ENCODE assay signal across 9 mouse cellular contexts in the genomic region with DNA sequence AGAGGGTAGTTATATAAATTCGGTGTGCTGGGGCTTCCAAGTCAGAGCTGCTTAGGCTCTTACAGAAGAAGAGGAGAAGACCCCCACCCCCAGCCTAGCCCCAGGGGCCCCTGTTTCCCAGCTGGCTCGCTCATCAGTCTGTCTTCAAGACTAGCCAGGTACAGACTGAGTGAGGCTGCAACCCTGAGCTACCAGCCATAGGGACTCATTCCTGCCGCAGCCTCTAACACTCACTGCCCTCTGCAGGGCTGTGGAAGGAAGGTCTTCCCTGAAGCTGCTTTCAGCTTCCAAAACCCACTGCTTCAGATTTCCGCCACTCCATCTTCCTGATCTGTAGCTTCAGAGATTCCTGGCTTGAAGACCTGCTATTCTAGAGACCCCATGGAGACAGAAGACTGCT. TPM values are rescaled to one million over a fixed set of nuclear protein-coding genes. Genes with fewer than 3 reads are reported as not detected.
DNase-seq lines count a peak whose midpoint lies in the region; ATAC-seq and TF ChIP-seq lines count a peak whose summit lies in the region.
"Had no signal": no experiment of that assay in that cellular context is flagged by ENCODE, and none has a peak within 500 bp of the region (broad histone marks: within the 10 kb centered on the region; RNA-seq: fewer than 3 reads in every experiment).

No protein-coding gene starts in this region.

- H3K27ac ChIP-seq in forebrain, embryonic 11.5 days (ENCODE audit: low read depth, low read length): no peak overlapping the region
- H3K27ac ChIP-seq in forebrain, embryonic 12.5 days: no peak overlapping the region
- no peak overlapping the region for H3K27ac ChIP-seq in lung, embryonic 14.5 days (ENCODE audit: low read depth)
- H3K27ac ChIP-seq in embryonic fibroblast, embryonic 13.5 days (ENCODE audit: insufficient read depth, low read length): no peak overlapping the region
- H3K27ac ChIP-seq in neural tube, embryonic 11.5 days (ENCODE audit: low read depth, low read length): no peak overlapping the region
- H3K27ac ChIP-seq: midbrain, embryonic 12.5 days had no signal

- no peak overlapping the region for H3K4me2 ChIP-seq in forebrain, embryonic 11.5 days (ENCODE audit: low read depth, low read length, severe bottlenecking)
- H3K4me2 ChIP-seq in forebrain, embryonic 12.5 days: no peak overlapping the region
- no peak overlapping the region for H3K4me2 ChIP-seq in lung, embryonic 14.5 days
- H3K4me2 ChIP-seq in neural tube, embryonic 11.5 days (ENCODE audit: low read depth): no peak overlapping the region
- H3K4me2 ChIP-seq: midbrain, embryonic 12.5 days had no signal

- 17% methylated on average over 4 of the region's 4 CpGs for WGBS in forebrain, embryonic 11.5 days
- 29% methylated on average over 4 of the region's 4 CpGs for WGBS in forebrain, embryonic 12.5 days
- WGBS in lung, embryonic 14.5 days: 26% methylated on average over 4 of the region's 4 CpGs
- 23% methylated on average over 4 of the region's 4 CpGs for WGBS in neural tube, embryonic 11.5 days

- H3K27me3 ChIP-seq in forebrain, embryonic 11.5 days (ENCODE audit: control insufficient read depth, insufficient read depth, low read length): no peaks in the 10 kb centered on the region
- no peaks in the 10 kb centered on the region for H3K27me3 ChIP-seq in forebrain, embryonic 12.5 days
- H3K27me3 ChIP-seq in lung, embryonic 14.5 days (ENCODE audit: insufficient read depth, low read length): no peaks in the 10 kb centered on the region
- no peaks in the 10 kb centered on the region for H3K27me3 ChIP-seq in neural tube, embryonic 11.5 days (ENCODE audit: control insufficient read depth, insufficient read depth, low read length)
- H3K27me3 ChIP-seq: midbrain, embryonic 12.5 days had no signal

- no peak for ATAC-seq in forebrain, embryonic 11.5 days (replicated peaks; ENCODE audit: low FRiP score)
- no peak for ATAC-seq in forebrain, embryonic 12.5 days (ENCODE audit: low FRiP score)
- no peak for ATAC-seq in lung, embryonic 14.5 days (ENCODE audit: insufficient read depth)
- no peak for ATAC-seq in neural tube, embryonic 11.5 days (ENCODE audit: insufficient read depth, low FRiP score, low TSS enrichment)

- no peak overlapping the region for H3K4me3 ChIP-seq in forebrain, embryonic 11.5 days (ENCODE audit: low read depth, low read length)
- no peak overlapping the region for H3K4me3 ChIP-seq in forebrain, embryonic 12.5 days (replicated peaks)
- no peak overlapping the region for H3K4me3 ChIP-seq in lung, embryonic 14.5 days (ENCODE audit: low read depth, low read length)
- no peak overlapping the region for H3K4me3 ChIP-seq in embryonic fibroblast, embryonic 13.5 days (ENCODE audit: insufficient read depth, low read length)
- no peak overlapping the region for H3K4me3 ChIP-seq in neural tube, embryonic 11.5 days (ENCODE audit: low read depth, low read length)
- H3K4me3 ChIP-seq: midbrain, embryonic 12.5 days had no signal

- no peak overlapping the region for H3K9ac ChIP-seq in forebrain, embryonic 11.5 days (ENCODE audit: low read length)
- H3K9ac ChIP-seq in forebrain, embryonic 12.5 days: no peak overlapping the region
- H3K9ac ChIP-seq in lung, embryonic 14.5 days: no peak overlapping the region
- H3K9ac ChIP-seq in neural tube, embryonic 11.5 days (ENCODE audit: low read length): no peak overlapping the region
- H3K9ac ChIP-seq: midbrain, embryonic 12.5 days had no signal

- no peaks in the 10 kb centered on the region for H3K36me3 ChIP-seq in forebrain, embryonic 11.5 days (ENCODE audit: control insufficient read depth, insufficient read depth, low read length)
- no peaks in the 10 kb centered on the region for H3K36me3 ChIP-seq in forebrain, embryonic 12.5 days (replicated peaks)
- no peaks in the 10 kb centered on the region for H3K36me3 ChIP-seq in lung, embryonic 14.5 days (ENCODE audit: insufficient read depth)
- no peaks in the 10 kb centered on the region for H3K36me3 ChIP-seq in neural tube, embryonic 11.5 days (ENCODE audit: control insufficient read depth, insufficient read depth, low read length)
- H3K36me3 ChIP-seq: midbrain, embryonic 12.5 days had no signal

- peak; percentile 57 for DNase-seq in forebrain, embryonic 11.5 days (ENCODE audit: low spot score)
- peak; percentile 55 for DNase-seq in lung, embryonic 14.5 days
- no peak for DNase-seq in lung, postnatal 14 days
- DNase-seq in neural tube, embryonic 11.5 days (ENCODE audit: low spot score): peak; percentile 45
- no peak for DNase-seq in left cerebral cortex, adult 9 months (ENCODE audit: low spot score in 2 of 2)
- no peak for DNase-seq in layer of hippocampus, postnatal 14 days (ENCODE audit: low spot score in 2 of 2)

- no peaks in the 10 kb centered on the region for H3K4me1 ChIP-seq in forebrain, embryonic 11.5 days (replicated peaks; ENCODE audit: control insufficient read depth, insufficient read depth, low read length)
- no peaks in the 10 kb centered on the region for H3K4me1 ChIP-seq in forebrain, embryonic 12.5 days
- no peaks in the 10 kb centered on the region for H3K4me1 ChIP-seq in lung, embryonic 14.5 days (ENCODE audit: insufficient read depth)
- no peaks in the 10 kb centered on the region for H3K4me1 ChIP-seq in embryonic fibroblast, embryonic 13.5 days (ENCODE audit: control insufficient read depth, insufficient read depth, low read length)
- no peaks in the 10 kb centered on the region for H3K4me1 ChIP-seq in neural tube, embryonic 11.5 days (ENCODE audit: control insufficient read depth, insufficient read depth, low read length)
- H3K4me1 ChIP-seq: midbrain, embryonic 12.5 days had no signal

- TF ChIP-seq CTCF in lung, embryonic 14.5 days (IDR thresholded peaks at IDR 0.05; ENCODE audit: low read depth): peak; percentile 56
- peak; percentile 16; the same call in 1 of the 2 replicates for TF ChIP-seq CTCF in embryonic fibroblast, embryonic 13.5 days (IDR thresholded peaks at IDR 0.05; ENCODE audit: borderline replicate concordance, insufficient read depth, low read length)

- no peaks in the 10 kb centered on the region for H3K9me3 ChIP-seq in forebrain, embryonic 11.5 days (ENCODE audit: control insufficient read depth, low read length)
- no peaks in the 10 kb centered on the region for H3K9me3 ChIP-seq in forebrain, embryonic 12.5 days
- no peaks in the 10 kb centered on the region for H3K9me3 ChIP-seq in lung, embryonic 14.5 days (ENCODE audit: low read depth, low read length)
- no peaks in the 10 kb centered on the region for H3K9me3 ChIP-seq in neural tube, embryonic 11.5 days (ENCODE audit: control insufficient read depth, low read length)
- H3K9me3 ChIP-seq: midbrain, embryonic 12.5 days had no signal

- TF ChIP-seq POLR2A in embryonic fibroblast, embryonic 13.5 days (IDR thresholded peaks at IDR 0.05; ENCODE audit: low read depth, low read length): no peak

RNA-seq across cellular contexts. Expression of gene Tdrd12, which starts 35.5 kb away (rescaled TPM):
- polyA plus RNA-seq in forebrain, embryonic 11.5 days (2014; fragmentation: Nextera tagmentation; extraction: Ambion mirVana): not detected in 2 replicates
- 0.12 and 0.17 TPM in 2 replicates for polyA plus RNA-seq in forebrain, embryonic 12.5 days (2016; fragmentation: Nextera tagmentation; extraction: Ambion mirVana)
- 0.30 and 0.75 TPM in 2 replicates for polyA plus RNA-seq in lung, embryonic 14.5 days (2014; fragmentation: Nextera tagmentation; extraction: Ambion mirVana)
- polyA plus RNA-seq in embryonic fibroblast, embryonic 13.5 days (2011; ENCODE audit: insufficient read length, low read depth, missing spikeins): not detected in 2 replicates
- polyA plus RNA-seq in neural tube, embryonic 11.5 days (2014; fragmentation: Nextera tagmentation; extraction: Ambion mirVana): 0.11 TPM in 1 of 2 replicates, not detected in the other
- total RNA-seq in layer of hippocampus, postnatal 14 days (2021): 1 to 10 TPM in 1 of 2 experiments, under 1 TPM in 1; 0.46 to 1.3 TPM

RNA-seq across cellular contexts. Expression of gene Slc7a9, which starts 53.4 kb away (rescaled TPM):
- 0.24 TPM in 1 of 2 replicates, not detected in the other for polyA plus RNA-seq in forebrain, embryonic 11.5 days (2014; fragmentation: Nextera tagmentation; extraction: Ambion mirVana)
- polyA plus RNA-seq in forebrain, embryonic 12.5 days (2016; fragmentation: Nextera tagmentation; extraction: Ambion mirVana): 0.14 TPM in 1 of 2 replicates, not detected in the other
- polyA plus RNA-seq in lung, embryonic 14.5 days (2014; fragmentation: Nextera tagmentation; extraction: Ambion mirVana): 0.49 and 0.67 TPM in 2 replicates
- not detected in 2 replicates for polyA plus RNA-seq in embryonic fibroblast, embryonic 13.5 days (2011; ENCODE audit: insufficient read length, low read depth, missing spikeins)
- polyA plus RNA-seq in neural tube, embryonic 11.5 days (2014; fragmentation: Nextera tagmentation; extraction: Ambion mirVana): not detected in 2 replicates
- total RNA-seq in layer of hippocampus, postnatal 14 days (2021): not detected
- polyA plus RNA-seq: midbrain, embryonic 12.5 days had no signal

RNA-seq across cellular contexts. Expression of gene Nudt19, which starts 54.1 kb away (rescaled TPM):
- 43.3 and 45.7 TPM in 2 replicates for polyA plus RNA-seq in forebrain, embryonic 11.5 days (2014; fragmentation: Nextera tagmentation; extraction: Ambion mirVana)
- polyA plus RNA-seq in forebrain, embryonic 12.5 days (2016; fragmentation: Nextera tagmentation; extraction: Ambion mirVana): 44.6 and 47.5 TPM in 2 replicates
- 53.9 and 54.9 TPM in 2 replicates for polyA plus RNA-seq in lung, embryonic 14.5 days (2014; fragmentation: Nextera tagmentation; extraction: Ambion mirVana)
- 35.6 and 53.6 TPM in 2 replicates for polyA plus RNA-seq in embryonic fibroblast, embryonic 13.5 days (2011; ENCODE audit: insufficient read length, low read depth, missing spikeins)
- 47.2 and 47.8 TPM in 2 replicates for polyA plus RNA-seq in neural tube, embryonic 11.5 days (2014; fragmentation: Nextera tagmentation; extraction: Ambion mirVana)
- total RNA-seq in layer of hippocampus, postnatal 14 days (2021): 10 to 100 TPM; 72.3 to 72.4 TPM

Comparison
In these comparisons a context has a peak if more than half of its experiments do, and no peak if none do; other contexts are left out.
1. DNase-seq: peak in forebrain, embryonic 11.5 days (single experiment), lung, embryonic 14.5 days (single experiment) and neural tube, embryonic 11.5 days (single experiment); none in lung, postnatal 14 days (single experiment), left cerebral cortex, adult 9 months (0 of 2) and layer of hippocampus, postnatal 14 days (0 of 2).